Mouse (Mus musculus) liver, embryonic 11.5 days (tissue): ENCODE data around the gene Naxd. TPM values are rescaled to one million over a fixed set of nuclear protein-coding genes. Genes with fewer than 3 reads are reported as not detected.
"Not testable (repeated sequence)": the region's sequence is repeated elsewhere in the genome, so short reads cannot be mapped to it uniquely, and the experiment has no call there.

ENCODE experiments used
- ATAC-seq: fragments of 200-750 bp; cut with Nextera tagmentation; replicated peaks from 2 replicates; pipeline ENCODE4 v1.8.0; 2017; ENCODE audit warnings: moderate number of reproducible peaks, mild to moderate bottlenecking, moderate TSS enrichment, moderate library complexity; ENCODE audit not compliant: low FRiP score
- DNase-seq: peaks from one replicate; pipeline ENCODE4 v3.0.0-alpha.2; 2017; ENCODE audit warnings: low spot score
- H3K27ac ChIP-seq: fragments of 300-500 bp; sonication (generic); 2 replicates; pipeline ENCODE4 v1.5.1; 2014; ENCODE audit warnings: mild to moderate bottlenecking, low read depth, low read length, control low read depth
- H3K27me3 ChIP-seq: fragments of 300-500 bp; sonication (generic); replicated peaks from 2 replicates; pipeline ENCODE4 v1.6.1; 2014; ENCODE audit warnings: low read length, mixed read lengths; ENCODE audit not compliant: control insufficient read depth, insufficient read depth
- H3K36me3 ChIP-seq: fragments of 300-500 bp; sonication (generic); 2 replicates; pipeline ENCODE4 v1.6.1; 2014; ENCODE audit warnings: mild to moderate bottlenecking, low read length, moderate library complexity, mixed read lengths; ENCODE audit not compliant: control insufficient read depth, insufficient read depth
- H3K4me1 ChIP-seq: fragments of 300-500 bp; sonication (generic); replicated peaks from 2 replicates; pipeline ENCODE4 v1.6.1; 2014; ENCODE audit warnings: low read length, mixed read lengths; ENCODE audit not compliant: control insufficient read depth, insufficient read depth
- H3K4me2 ChIP-seq: fragments of 300-500 bp; sonication (generic); 2 replicates; pipeline ENCODE4 v1.6.1; 2014; ENCODE audit warnings: mild to moderate bottlenecking, control low read depth, moderate library complexity
- H3K4me3 ChIP-seq: fragments of 300-500 bp; sonication (generic); 2 replicates; pipeline ENCODE4 v1.5.1; 2014; ENCODE audit warnings: low read depth, low read length, control low read depth
- H3K9ac ChIP-seq: fragments of 300-500 bp; sonication (generic); 2 replicates; pipeline ENCODE4 v1.6.1; 2014; ENCODE audit warnings: low read depth, low read length, control low read depth
- H3K9me3 ChIP-seq: fragments of 300-500 bp; sonication (generic); 2 replicates; pipeline ENCODE4 v1.6.1; 2016; ENCODE audit warnings: low read length, inconsistent platforms, mixed read lengths; ENCODE audit not compliant: control insufficient read depth
- WGBS: fragments of 180-500 bp; shearing (Covaris S2); extraction: QIAGEN DNeasy Blood & Tissue Kit; methylation state at CpG from one replicate; pipeline ENCODE4 v1.1.7; 2014; 5-methylcytosine and 5-hydroxymethylcytosine counted together
- polyA plus RNA-seq: library from polyadenylated mRNA; unstranded; fragments of >200 nt; fragmentation: Nextera tagmentation; extraction: Ambion mirVana; gene quantifications from 2 replicates; pipeline ENCODE4 v1.2.1, GENCODE M21; 2014

The Naxd gene
- polyA plus RNA-seq, 1 experiment from 2014 or later = 73.8 TPM

GRCm38 (mm10) chr8:11465619-11466018 is 31.7 kb upstream of the Naxd start:
- no peak overlapping the region for H3K4me3 ChIP-seq
- H3K27me3 ChIP-seq = no peaks in the 10 kb centered on the region; the same call in 1 of the 2 replicates

GRCm38 (mm10) chr8:11466528-11466927 is 30.8 kb upstream of the Naxd start:
- not testable (repeated sequence) for DNase-seq, H3K4me2 ChIP-seq, H3K27ac ChIP-seq, H3K9me3 ChIP-seq, ATAC-seq, H3K9ac ChIP-seq, H3K4me3 ChIP-seq, H3K36me3 ChIP-seq, H3K4me1 ChIP-seq, H3K27me3 ChIP-seq
- WGBS = 88% methylated on average over 4 of the region's 5 CpGs

More at GRCm38 (mm10) chr8:11465619-11466018, 31.7 kb upstream of the Naxd start:
- Histone ChIP-seq H3K4me2 (no peak overlapping the region), H3K36me3 (no peaks in the 10 kb centered on the region), H3K9me3 (no peaks in the 10 kb centered on the region), H3K4me1 (0 out of 2 replicates have a peak, but pooled peaks cover 2% of the 10 kb centered on the region), H3K9ac (no peak overlapping the region), H3K27ac (no peak overlapping the region)
- DNase-seq (no peak), ATAC-seq (no peak)
- 89% methylated on average over 4 of the region's 4 CpGs for WGBS

- Histone ChIP-seq H3K36me3 (no peaks in the 10 kb centered on the region), H3K9ac (no peak overlapping the region), H3K4me1 (peaks cover 5% of the 10 kb centered on the region), H3K9me3 (no peaks in the 10 kb centered on the region), H3K4me3 (no peak overlapping the region), H3K27me3 (peaks cover 19% of the 10 kb centered on the region), H3K27ac (no peak overlapping the region), H3K4me2 (no peak overlapping the region)
- DNase-seq = no peak
- WGBS = 8% methylated on average over 3 of the region's 3 CpGs
- ATAC-seq = no peak
Measured at GRCm38 (mm10) chr8:11469095-11469494, 28.2 kb upstream of the Naxd start.

GRCm38 (mm10) chr8:11470694-11471093 is 26.6 kb upstream of the Naxd start:
- H3K36me3 ChIP-seq = no peaks in the 10 kb centered on the region
- no peak overlapping the region for H3K4me3 ChIP-seq
- no peak overlapping the region for H3K4me2 ChIP-seq
- H3K27ac ChIP-seq = no peak overlapping the region
- DNase-seq = no peak
- no peak for ATAC-seq
- peaks cover 5% of the 10 kb centered on the region for H3K4me1 ChIP-seq
- no peak overlapping the region for H3K9ac ChIP-seq
- H3K9me3 ChIP-seq = no peaks in the 10 kb centered on the region
- 69% methylated on average over 7 of the region's 7 CpGs for WGBS
- H3K27me3 ChIP-seq = peaks cover 34% of the 10 kb centered on the region

- H3K27ac ChIP-seq = no peak overlapping the region
- H3K4me2 ChIP-seq = no peak overlapping the region
- peaks cover 40% of the 10 kb centered on the region for H3K27me3 ChIP-seq
- WGBS = 46% methylated on average over 8 of the region's 8 CpGs
- H3K9me3 ChIP-seq = no peaks in the 10 kb centered on the region
- DNase-seq = no peak
- no peak overlapping the region for H3K4me3 ChIP-seq
- no peak for ATAC-seq
- no peaks in the 10 kb centered on the region for H3K36me3 ChIP-seq
- peaks cover 5% of the 10 kb centered on the region for H3K4me1 ChIP-seq
- H3K9ac ChIP-seq = no peak overlapping the region
Measured at GRCm38 (mm10) chr8:11471309-11471708, 26.0 kb upstream of the Naxd start.

GRCm38 (mm10) chr8:11473072-11473471 is 24.2 kb upstream of the Naxd start:
- Histone ChIP-seq H3K4me2 (no peak overlapping the region), H3K27ac (no peak overlapping the region), H3K36me3 (no peaks in the 10 kb centered on the region), H3K4me3 (no peak overlapping the region), H3K4me1 (peaks cover 8% of the 10 kb centered on the region), H3K9ac (no peak overlapping the region), H3K27me3 (peaks cover 58% of the 10 kb centered on the region), H3K9me3 (no peaks in the 10 kb centered on the region)
- DNase-seq = no peak
- 37% methylated on average over 4 of the region's 4 CpGs for WGBS
- ATAC-seq = peak; percentile 51

- H3K4me1 ChIP-seq = peaks cover 17% of the 10 kb centered on the region
- no peaks in the 10 kb centered on the region for H3K9me3 ChIP-seq
- H3K9ac ChIP-seq = no peak overlapping the region
- 8% methylated on average over 9 of the region's 10 CpGs for WGBS
- H3K4me3 ChIP-seq = no peak overlapping the region
- DNase-seq (no peak), ATAC-seq (no peak)
- no peaks in the 10 kb centered on the region for H3K36me3 ChIP-seq
- H3K27ac ChIP-seq = no peak overlapping the region
- H3K4me2 ChIP-seq = no peak overlapping the region
- H3K27me3 ChIP-seq = peaks cover 81% of the 10 kb centered on the region
Measured at GRCm38 (mm10) chr8:11475397-11475796, 21.9 kb upstream of the Naxd start.

- H3K27ac ChIP-seq = no peak overlapping the region
- DNase-seq (no peak), ATAC-seq (no peak)
- peaks cover 83% of the 10 kb centered on the region for H3K27me3 ChIP-seq
- no peak overlapping the region for H3K9ac ChIP-seq
- no peaks in the 10 kb centered on the region for H3K9me3 ChIP-seq
- H3K4me3 ChIP-seq = no peak overlapping the region
- no peaks in the 10 kb centered on the region for H3K36me3 ChIP-seq
- peak overlapping the region; percentile 95 for H3K4me2 ChIP-seq
- 4% methylated on average over 2 of the region's 2 CpGs for WGBS
- peaks cover 17% of the 10 kb centered on the region for H3K4me1 ChIP-seq
Measured at GRCm38 (mm10) chr8:11475876-11476275, 21.4 kb upstream of the Naxd start.

GRCm38 (mm10) chr8:11476338-11477177 is 20.7 kb upstream of the Naxd start:
- peak overlapping the region; percentile 95 for H3K4me2 ChIP-seq
- H3K36me3 ChIP-seq = no peaks in the 10 kb centered on the region
- H3K9me3 ChIP-seq = no peaks in the 10 kb centered on the region
- H3K4me3 ChIP-seq = peak overlapping the region; percentile 63
- 8% methylated on average over 24 of the region's 24 CpGs for WGBS
- ATAC-seq (no peak), DNase-seq (no peak)
- H3K9ac ChIP-seq = no peak overlapping the region
- peaks cover 85% of the 10 kb centered on the region for H3K27me3 ChIP-seq
- peak overlapping the region; percentile 25; the same call in 1 of the 2 replicates for H3K27ac ChIP-seq
- H3K4me1 ChIP-seq = peaks cover 17% of the 10 kb centered on the region
